Mouse (Mus musculus): ENCODE measurements around the gene Cgas. TPM values are rescaled to one million over a fixed set of nuclear protein-coding genes. Genes with fewer than 3 reads are reported as not detected.

Cgas gene
- total RNA-seq, 4 experiments from 2014 or later = 0.11 to 0.17 (median 0.16) TPM; not detected in 1

DNA sequence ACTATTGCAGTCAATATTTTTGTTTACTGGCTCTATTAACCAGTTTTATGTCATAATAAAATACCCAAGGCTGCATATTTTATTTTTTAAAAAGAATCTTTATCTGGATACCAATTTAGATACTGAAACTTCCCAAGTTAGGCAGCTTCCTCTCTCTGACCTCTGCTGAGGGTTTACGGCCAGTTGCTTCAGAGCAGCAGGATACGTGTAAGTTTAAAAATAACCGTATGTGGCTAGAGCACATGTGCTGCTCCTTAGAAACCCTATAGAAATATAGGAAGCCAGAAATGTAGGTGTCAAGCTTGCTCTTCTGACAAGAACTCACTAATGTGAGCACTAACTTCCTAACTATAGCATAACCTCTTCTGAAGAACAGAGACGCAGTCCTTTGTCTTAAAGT, 20.3 kb upstream of the Cgas start:
- DNase-seq (ENCODE audit: low spot score in 2 of 2) = no peak

DNA sequence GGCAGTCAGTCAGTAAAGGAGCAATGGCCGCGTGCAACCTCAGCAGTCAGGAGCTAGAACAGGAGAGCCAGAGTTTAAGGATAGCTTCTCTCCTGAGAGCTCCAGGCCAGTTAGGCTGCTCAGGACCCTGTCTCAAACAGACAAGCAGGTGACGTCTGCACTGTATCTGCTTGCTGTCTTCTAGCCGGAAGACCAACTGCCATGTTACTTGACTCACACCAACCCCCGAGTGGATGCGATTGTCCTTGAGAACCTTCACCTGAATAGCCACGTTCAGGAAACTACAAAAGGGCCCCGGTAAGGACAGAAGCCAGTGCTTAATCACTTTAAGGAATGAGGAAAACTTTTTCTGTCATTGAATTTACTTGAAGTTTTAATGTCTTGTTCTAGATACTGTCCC, 14.0 kb upstream of the Cgas start:
- no peak for DNase-seq (ENCODE audit: low spot score in 2 of 2)

DNA sequence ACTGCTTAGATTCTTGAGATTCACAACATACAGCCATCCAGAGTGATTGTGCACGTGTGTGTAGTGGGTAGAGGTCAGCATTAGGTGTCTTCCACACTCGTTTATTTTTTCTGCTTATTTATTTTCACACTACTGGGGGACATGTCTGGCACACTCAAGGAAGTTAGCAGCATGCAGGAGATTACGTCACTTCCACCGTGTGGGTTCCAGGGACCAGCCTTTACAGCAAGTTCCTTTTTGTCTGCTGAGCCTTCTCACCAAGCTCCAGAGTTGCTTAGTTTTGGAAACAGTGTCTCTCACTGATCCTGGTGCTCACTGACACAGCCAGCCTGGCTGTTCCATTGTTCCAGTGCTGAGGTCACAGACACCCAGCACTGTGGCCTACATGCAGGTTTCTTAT, 8.3 kb upstream of the Cgas start:
- no peak for DNase-seq (ENCODE audit: low spot score in 2 of 2)

DNA sequence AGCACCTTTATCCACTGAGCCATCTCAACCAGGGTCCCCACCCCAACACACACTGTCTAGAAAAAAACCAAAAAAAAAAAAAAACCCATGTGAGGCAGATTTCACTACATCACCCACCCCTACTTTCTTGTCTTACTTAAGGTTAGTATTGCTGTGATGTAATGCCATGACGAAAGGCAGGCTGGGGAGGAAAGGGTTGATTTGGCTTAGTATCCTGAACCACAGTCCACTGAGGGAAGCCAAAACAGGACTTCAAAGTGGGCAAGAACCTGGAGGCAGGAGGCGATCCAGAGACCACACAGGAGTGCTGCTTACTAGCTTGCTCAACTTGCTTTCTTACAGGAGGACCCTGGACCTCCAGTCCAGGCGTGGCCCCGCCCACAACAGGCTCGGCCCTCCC, 7.4 kb upstream of the Cgas start:
- DNase-seq (ENCODE audit: low spot score in 2 of 2) = no peak

DNA sequence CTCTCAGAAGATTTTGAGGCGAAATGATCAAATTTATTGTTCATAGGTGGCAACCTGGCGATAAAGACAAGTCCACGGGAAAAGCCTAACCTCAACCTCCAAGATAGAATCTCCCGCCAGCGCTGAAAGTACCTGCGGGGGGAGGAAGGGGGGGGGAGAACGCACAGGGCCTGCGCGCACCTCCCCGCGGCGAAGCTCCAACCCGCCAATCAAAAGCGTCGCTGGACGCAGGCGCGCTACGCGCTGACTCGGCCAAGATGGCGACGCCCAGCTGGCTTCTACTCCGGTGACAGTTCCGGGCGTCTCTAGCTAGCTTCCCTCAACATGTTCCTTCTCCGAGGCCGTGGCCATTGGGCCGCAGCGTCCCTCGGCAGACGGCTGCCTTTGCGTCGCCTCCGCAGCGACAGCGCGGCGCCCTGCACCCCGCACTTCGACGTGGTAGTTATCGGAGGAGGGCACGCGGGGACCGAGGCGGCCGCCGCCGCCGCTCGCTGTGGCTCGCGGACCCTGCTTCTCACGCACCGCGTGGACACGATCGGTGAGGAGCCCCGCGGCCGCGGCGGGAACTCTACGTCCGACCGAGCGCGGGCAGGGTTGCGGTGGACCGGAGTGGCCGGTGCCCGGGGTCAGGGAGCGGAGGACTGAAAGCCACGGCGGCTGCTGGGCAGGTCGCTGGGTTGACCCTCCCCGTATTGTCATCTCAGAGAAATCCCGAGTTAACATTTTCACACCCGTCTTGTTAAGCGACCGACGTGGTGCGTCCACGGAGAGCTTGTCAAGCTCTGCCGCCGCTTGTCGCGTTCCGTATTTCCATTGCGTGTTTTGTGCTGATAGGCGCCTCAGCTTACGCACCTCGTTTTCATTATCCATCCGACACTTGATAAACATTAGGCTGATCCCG, 5.2 kb upstream of the Cgas start, which contains the start of the genes Mto1 and Gm17324:
TSS of gene Mto1 (plus strand) at position 236 of the 901 bp plus-strand sequence.
TSS of gene Gm17324 (minus strand) at position 814 of the 901 bp plus-strand sequence.
- DNase-seq (ENCODE audit: low spot score in 2 of 2) = peak; percentile 64 to 74

GRCm38 (mm10) chr9:78447606-78447972, 4.6 kb upstream of the Cgas start:
- no peak for DNase-seq (ENCODE audit: low spot score in 2 of 2)

- DNase-seq (ENCODE audit: low spot score in 2 of 2) = no peak
Observed at GRCm38 (mm10) chr9:78442237-78442578, 829 bp downstream of the Cgas start.

DNA sequence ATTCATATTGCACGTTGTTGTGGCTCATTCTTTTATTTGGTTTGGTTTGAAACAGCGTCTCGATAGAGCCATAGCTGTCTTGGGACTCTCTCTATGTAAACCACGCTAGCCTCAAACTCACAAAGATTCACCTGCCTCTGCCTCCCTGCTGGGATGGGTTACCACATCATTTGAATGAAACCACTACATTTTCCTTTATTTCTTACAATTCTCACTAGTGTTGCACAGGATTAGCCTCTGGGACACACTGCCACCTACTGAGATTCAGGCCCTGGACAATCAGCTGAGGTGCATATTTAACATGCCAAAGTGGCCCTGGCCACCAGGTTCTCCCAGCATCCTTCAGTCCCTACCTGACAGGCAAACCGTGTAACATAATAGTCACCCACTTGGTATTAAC, 3.6 kb downstream of the Cgas start:
- no peak for DNase-seq (ENCODE audit: low spot score in 2 of 2)

DNA sequence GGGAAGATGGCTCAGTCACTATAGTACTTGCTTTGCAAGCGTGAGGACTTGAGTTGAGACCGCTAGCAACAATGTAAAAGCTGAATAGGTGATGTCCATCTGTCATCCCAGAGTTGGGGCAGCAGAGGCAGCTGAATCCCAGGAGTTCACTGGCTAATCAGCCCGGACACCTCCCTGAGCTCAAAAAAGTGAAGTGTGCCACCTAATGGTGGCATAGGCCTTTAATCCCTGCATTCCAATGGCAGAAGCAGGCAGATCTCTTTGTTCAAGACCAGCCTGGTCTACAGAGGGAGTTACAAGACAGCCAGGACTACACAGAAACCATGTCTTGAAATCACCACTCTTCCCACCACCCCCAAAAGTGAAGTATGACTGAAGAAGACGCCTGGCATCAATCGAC, 10.6 kb downstream of the Cgas start:
- DNase-seq (ENCODE audit: low spot score in 2 of 2) = no peak

GRCm38 (mm10) chr9:78430486-78430885, 12.6 kb downstream of the Cgas start:
- no peak for DNase-seq (ENCODE audit: low spot score in 2 of 2)

DNA sequence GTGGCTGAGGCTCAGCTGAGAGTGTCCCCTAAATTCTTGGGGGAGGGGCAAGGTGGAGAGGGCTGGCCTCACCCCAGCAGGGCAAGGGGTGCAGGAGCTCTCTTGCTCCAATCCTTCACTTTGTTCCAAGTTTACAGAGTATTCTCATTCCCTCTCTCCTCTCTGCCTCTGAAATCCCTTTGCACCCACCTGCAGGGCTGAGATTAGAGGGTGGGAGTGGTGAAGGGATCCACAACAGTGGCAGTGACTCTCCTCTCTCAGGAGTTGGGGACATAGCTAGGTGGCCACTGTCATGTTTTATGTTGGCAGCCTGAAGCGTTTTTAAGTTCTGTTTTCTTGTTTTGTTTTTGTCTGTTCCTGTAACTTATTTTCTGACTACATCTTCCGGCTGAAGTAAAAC, 13.5 kb downstream of the Cgas start:
- DNase-seq (ENCODE audit: low spot score in 2 of 2) = no peak

DNA sequence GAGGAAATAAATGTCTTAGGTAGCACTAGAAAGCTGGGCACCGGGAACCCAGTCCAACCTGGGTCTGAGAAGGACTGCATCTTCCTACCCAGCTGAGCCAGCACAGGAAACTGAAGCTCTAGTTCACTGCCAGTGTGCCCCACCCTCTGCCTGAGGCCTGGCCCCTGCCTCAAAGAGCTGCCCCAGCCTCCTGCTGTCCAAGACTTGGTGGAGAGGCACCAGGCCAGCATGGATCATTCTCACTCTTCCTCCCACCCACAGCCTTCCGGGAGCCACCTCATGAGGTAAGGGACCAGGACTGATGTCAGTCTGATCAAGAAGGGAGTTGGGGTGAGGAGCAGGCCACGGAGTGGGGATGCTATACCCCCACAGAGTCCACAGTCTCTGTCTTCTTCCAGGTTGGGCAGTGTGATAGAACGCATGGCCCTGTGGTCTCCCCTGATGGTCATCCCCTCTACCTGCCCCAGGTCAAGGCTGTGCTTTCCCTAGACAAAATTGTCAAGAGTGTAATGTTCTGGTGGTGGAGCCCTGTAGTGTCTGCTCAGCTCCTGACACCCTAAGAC, 14.1 kb downstream of the Cgas start:
- DNase-seq (ENCODE audit: low spot score in 2 of 2) = no peak

DNA sequence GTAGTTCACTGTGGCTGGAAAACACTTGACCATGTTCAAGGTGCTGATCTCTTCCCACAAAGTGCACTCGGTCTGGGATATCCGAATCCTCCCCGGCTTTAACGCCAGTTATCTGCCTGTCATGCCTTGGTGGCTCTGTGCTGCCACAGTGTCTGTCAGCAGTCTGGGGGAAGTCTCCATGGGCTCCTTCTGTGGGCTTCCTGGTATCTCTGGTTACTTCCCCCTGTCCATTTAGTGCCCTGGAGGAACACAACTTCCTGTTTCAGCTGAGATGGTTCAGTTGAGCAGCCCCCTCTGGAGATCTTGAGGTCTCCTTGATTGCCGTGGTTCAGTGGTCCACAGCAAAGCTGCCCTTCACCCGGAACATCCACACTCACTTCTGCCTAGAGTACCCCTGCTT, 14.9 kb downstream of the Cgas start:
- DNase-seq (ENCODE audit: low spot score in 2 of 2) = no peak

GRCm38 (mm10) chr9:78427362-78427781, 15.7 kb downstream of the Cgas start:
- no peak for DNase-seq (ENCODE audit: low spot score in 2 of 2)

GRCm38 (mm10) chr9:78401596-78401995, 41.4 kb downstream of the Cgas start:
- DNase-seq (ENCODE audit: low spot score in 2 of 2) = no peak

- DNase-seq (ENCODE audit: low spot score in 2 of 2) = no peak
Observed at GRCm38 (mm10) chr9:78400570-78400969, 42.5 kb downstream of the Cgas start.

- DNase-seq (ENCODE audit: low spot score in 2 of 2) = no peak
Observed at GRCm38 (mm10) chr9:78396517-78396916, 46.5 kb downstream of the Cgas start.

DNA sequence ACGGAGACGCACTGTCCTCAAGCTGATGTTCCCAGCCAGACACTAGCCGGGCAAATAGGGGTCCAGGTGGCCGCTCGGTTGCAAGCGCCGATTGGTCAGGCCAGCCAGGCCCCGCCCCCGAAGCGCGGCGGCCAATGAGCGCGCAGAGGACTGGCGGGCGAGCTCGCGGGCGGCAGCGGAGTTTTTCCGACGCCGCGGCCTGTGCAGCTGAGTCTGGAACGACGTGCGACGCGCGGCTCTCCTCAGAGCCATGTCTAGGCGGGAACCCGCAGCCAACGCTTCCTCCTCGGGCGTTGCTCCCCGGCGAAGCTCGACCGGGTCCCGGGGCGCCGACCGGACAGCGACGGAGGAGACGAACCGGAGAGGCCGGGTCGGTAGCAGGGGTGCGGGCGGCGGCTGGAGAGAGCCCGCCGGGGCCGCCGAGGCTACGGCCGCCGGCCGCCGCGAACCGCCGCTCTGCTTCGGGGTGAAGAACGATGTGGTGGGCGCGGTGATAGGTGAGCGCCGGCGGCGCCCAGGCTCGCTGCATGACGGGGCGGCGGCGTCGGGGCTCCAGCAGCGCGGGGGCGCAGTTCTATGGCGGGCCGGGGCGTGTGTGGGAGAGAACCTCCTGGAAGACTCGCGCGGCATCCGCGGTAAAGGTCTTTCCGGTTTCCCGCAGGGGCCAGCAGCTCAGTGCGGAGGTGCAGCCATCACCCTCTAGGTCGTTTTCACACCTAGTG, 47.2 kb downstream of the Cgas start, which contains the start of gene Ddx43:
TSS of gene Ddx43 (plus strand) at position 148 of the 722 bp plus-strand sequence.
- DNase-seq (ENCODE audit: low spot score in 2 of 2) = peak in 1 of 2 experiments; percentile 4

DNA sequence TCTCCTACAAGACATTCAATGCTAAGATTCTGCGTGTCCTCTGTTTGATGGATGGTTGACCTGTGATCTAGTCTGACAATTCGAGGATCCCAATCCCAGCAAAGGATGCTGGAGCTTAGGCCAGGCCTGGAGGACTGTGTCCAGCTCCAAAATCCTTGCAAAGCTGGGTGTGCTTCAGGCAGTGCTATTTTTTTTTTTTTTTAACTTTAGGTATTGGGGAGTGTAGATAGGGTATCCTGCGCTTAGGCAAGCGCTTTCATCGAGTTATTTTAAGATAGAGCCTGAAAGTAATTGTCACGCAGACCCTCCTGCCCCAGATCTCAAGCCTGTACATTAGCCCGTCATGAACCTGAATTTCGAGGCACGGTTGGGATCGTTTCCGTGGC, 47.8 kb downstream of the Cgas start:
- no peak for DNase-seq (ENCODE audit: low spot score in 2 of 2)

- DNase-seq (ENCODE audit: low spot score in 2 of 2) = no peak
Observed at GRCm38 (mm10) chr9:78394602-78395001, 48.4 kb downstream of the Cgas start.

- no peak for DNase-seq (ENCODE audit: low spot score in 2 of 2)
Observed at GRCm38 (mm10) chr9:78393741-78394140, 49.3 kb downstream of the Cgas start.

DNA sequence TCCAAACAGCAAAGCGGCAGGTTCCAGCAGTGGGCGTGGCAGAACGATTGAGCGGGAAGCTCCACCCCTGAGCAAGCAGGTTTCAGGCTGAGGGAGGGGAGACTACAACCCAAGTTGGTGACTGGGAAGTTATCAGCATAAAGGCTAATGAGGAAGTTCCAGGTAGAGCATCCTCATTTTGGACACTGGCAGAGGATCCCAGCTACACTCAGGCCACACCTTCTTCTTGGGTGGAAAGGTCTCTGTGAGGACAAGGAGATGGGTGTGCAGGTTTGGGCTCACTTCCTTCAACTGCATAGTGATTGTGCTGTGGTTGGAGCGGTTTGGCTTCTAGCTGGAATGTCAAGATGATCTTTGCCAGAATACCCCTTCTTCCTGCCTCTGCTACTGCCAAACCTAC, 53.1 kb downstream of the Cgas start:
- DNase-seq (ENCODE audit: low spot score in 2 of 2) = no peak

Data from gastrocnemius, adult 8-10 months (tissue).